Mouse (Mus musculus) limb, embryonic 13.5 days (tissue): ENCODE results near the gene Vmn1r130. TPM values are rescaled to one million over a fixed set of nuclear protein-coding genes. Genes with fewer than 3 reads are reported as not detected.
"Not testable (repeated sequence)": the region's sequence is repeated elsewhere in the genome, so short reads cannot be mapped to it uniquely, and the experiment has no call there.

Experiments
- ATAC-seq: fragments of 200-750 bp; cut with Nextera tagmentation; 2 replicates; pipeline ENCODE4 v1.8.0; 2017; ENCODE audit warnings: low read depth, moderate number of reproducible peaks, moderate TSS enrichment; ENCODE audit not compliant: low FRiP score
- H3K27ac ChIP-seq: fragments of 300-500 bp; sonication (generic); 2 replicates; pipeline ENCODE4 v1.5.1; 2015; ENCODE audit warnings: inconsistent platforms, mild to moderate bottlenecking, moderate library complexity
- H3K27me3 ChIP-seq: fragments of 300-500 bp; sonication (generic); 2 replicates; pipeline ENCODE4 v1.6.1; 2015; ENCODE audit warnings: mild to moderate bottlenecking, inconsistent platforms
- H3K36me3 ChIP-seq: fragments of 300-500 bp; sonication (generic); 2 replicates; pipeline ENCODE4 v1.6.1; 2015; ENCODE audit warnings: inconsistent platforms, mild to moderate bottlenecking, moderate library complexity
- H3K4me1 ChIP-seq: fragments of 300-500 bp; sonication (generic); 2 replicates; pipeline ENCODE4 v1.6.1; 2015; ENCODE audit warnings: inconsistent platforms
- H3K4me2 ChIP-seq: fragments of 300-500 bp; sonication (generic); replicated peaks from 2 replicates; pipeline ENCODE4 v1.6.1; 2015; ENCODE audit warnings: inconsistent platforms, mild to moderate bottlenecking, moderate library complexity
- H3K4me3 ChIP-seq: fragments of 300-500 bp; sonication (generic); 2 replicates; pipeline ENCODE4 v1.5.1; 2015; ENCODE audit warnings: moderate library complexity, mild to moderate bottlenecking, inconsistent platforms
- H3K9ac ChIP-seq: fragments of 300-500 bp; sonication (generic); 2 replicates; pipeline ENCODE4 v1.6.1; 2015; ENCODE audit warnings: mild to moderate bottlenecking, inconsistent platforms
- H3K9me3 ChIP-seq: fragments of 300-500 bp; sonication (generic); 2 replicates; pipeline ENCODE4 v1.6.1; 2016; ENCODE audit warnings: inconsistent platforms
- WGBS: fragments of 180-500 bp; shearing (Covaris S2); methylation state at CpG from one replicate; pipeline ENCODE4 v1.1.7; 2015; 5-methylcytosine and 5-hydroxymethylcytosine counted together
- polyA plus RNA-seq: library from polyadenylated mRNA; unstranded; fragments of >200 nt; fragmentation: Nextera tagmentation; extraction: Ambion mirVana; gene quantifications from 2 replicates; pipeline ENCODE4 v1.2.1, GENCODE M21; 2015

Gene Vmn1r130
- not detected in 2 replicates for polyA plus RNA-seq

- H3K27me3 ChIP-seq, ATAC-seq, H3K9me3 ChIP-seq, H3K4me2 ChIP-seq, H3K9ac ChIP-seq, H3K4me3 ChIP-seq, H3K4me1 ChIP-seq, H3K27ac ChIP-seq, H3K36me3 ChIP-seq: not testable (repeated sequence)
- WGBS, result no CpG with 5 or more reads among the region's 3 CpGs
Measured at GRCm38 (mm10) chr7:21511480-21511879, at the start of gene Vmn1r130. Vmn1r130 (plus strand) TSS chr7:21511780.

- H3K27me3 ChIP-seq, H3K36me3 ChIP-seq, H3K4me1 ChIP-seq, H3K9ac ChIP-seq, H3K9me3 ChIP-seq, ATAC-seq, H3K4me2 ChIP-seq, H3K4me3 ChIP-seq, H3K27ac ChIP-seq: not testable (repeated sequence)
- WGBS, result no CpG with 5 or more reads among the region's 2 CpGs
Measured at GRCm38 (mm10) chr7:21545990-21546389, 34.4 kb downstream of the Vmn1r130 start, which contains the start of gene Vmn1r131. Vmn1r131 (minus strand) TSS chr7:21546090.

Other genes with a start within 250 kb of the Vmn1r130 start
- not detected in 2 replicates for gene Vmn1r125, start 239.6 kb upstream of the Vmn1r130 start, polyA plus RNA-seq
- gene Vmn1r126, start 210.3 kb upstream of the Vmn1r130 start, polyA plus RNA-seq, result not detected in 2 replicates
- gene Vmn1r127, start 191.9 kb upstream of the Vmn1r130 start, polyA plus RNA-seq, result not detected in 2 replicates
- not detected in 2 replicates for gene Vmn1r128, start 162.4 kb upstream of the Vmn1r130 start, polyA plus RNA-seq
- not detected in 2 replicates for gene Vmn1r129, start 150.5 kb upstream of the Vmn1r130 start, polyA plus RNA-seq
- not detected in 2 replicates for gene Gm6882, start 79.0 kb upstream of the Vmn1r130 start, polyA plus RNA-seq
- not detected in 2 replicates for gene Vmn1r131, start 34.3 kb downstream of the Vmn1r130 start, polyA plus RNA-seq
- not detected in 2 replicates for gene Vmn1r132, start 102.3 kb downstream of the Vmn1r130 start, polyA plus RNA-seq
- gene Gm4175, start 249.7 kb downstream of the Vmn1r130 start, polyA plus RNA-seq, result not detected in 2 replicates